Mouse (Mus musculus) liver, postnatal 0 days (tissue): ENCODE results near the gene Olfr282.

Experiments used
- CTCF ChIP-seq: sonication (generic); IDR thresholded peaks from 2 replicates; pipeline ENCODE4 v1.5.1; 2016; ENCODE audit warnings: antibody characterized with exemption, low read depth
- EP300 ChIP-seq: IDR thresholded peaks from 2 replicates; pipeline ENCODE4 v1.6.1; 2016; ENCODE audit warnings: antibody characterized with exemption, low read depth, mild to moderate bottlenecking

GRCm38 (mm10) chr15:98402356-98402755, 28.7 kb upstream of the Olfr282 start:
- no peak for TF ChIP-seq CTCF
- TF ChIP-seq EP300: no peak
